Mouse (Mus musculus) monocyte, adult 2 months (primary cell): ENCODE results near the gene Atp5mpl.

Experiments used
- DNase-seq, 2 experiments: peaks; one replicate each; pipeline ENCODE4 v3.0.0; 2022; ENCODE audit warnings: low spot score in 2 of 2, low read depth in 1 of 2

The Atp5mpl gene

DNA sequence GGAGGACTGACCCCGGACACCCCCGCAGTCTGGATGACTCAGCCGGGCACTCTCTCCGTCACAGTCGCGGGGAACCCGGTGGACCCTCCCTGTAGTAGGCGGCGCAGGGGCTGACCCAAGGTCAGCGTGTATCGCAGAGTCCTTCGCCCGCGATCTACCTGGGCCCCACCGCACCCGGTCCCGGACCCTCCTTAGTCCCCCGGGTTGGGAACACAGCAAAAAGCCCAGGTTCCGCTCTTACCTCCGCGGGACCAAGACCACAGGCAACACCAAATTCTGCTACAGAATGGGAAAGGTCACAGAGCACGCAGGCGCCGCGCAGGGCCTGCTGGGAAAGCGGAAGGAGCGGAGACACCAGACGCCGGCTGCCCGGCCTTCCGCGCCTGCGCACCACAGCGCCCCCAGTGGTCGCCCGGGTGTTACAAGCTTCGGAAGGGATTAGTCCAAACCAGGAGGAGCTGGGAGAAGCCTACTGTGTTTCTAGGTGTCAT is at the start of gene Atp5mpl:
Gene Atp5mpl (minus strand): TSS at position 295 of the 491 bp plus-strand sequence.
- peak; percentile 81 to 92 for DNase-seq

DNA sequence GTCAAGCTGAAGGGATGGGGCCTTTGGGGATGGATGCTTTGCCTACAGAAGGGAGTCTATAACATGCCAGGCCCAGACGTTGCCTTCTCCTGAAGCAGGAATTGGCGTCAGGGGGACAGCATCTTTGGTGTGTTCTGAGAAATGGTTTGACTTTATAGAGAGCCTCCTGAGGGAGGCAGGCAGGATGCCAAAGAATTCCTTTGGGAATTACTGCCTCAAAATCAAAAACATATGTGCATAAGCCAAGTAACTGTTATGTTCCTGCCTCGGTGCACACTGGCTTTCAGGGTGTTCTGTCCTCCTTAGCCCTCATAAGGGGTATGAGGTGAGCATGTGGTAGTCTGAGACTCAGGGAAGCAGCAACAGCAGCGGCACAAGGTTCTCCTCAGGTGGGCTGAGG is 49.6 kb upstream of the Atp5mpl start:
- no peak for DNase-seq

DNA sequence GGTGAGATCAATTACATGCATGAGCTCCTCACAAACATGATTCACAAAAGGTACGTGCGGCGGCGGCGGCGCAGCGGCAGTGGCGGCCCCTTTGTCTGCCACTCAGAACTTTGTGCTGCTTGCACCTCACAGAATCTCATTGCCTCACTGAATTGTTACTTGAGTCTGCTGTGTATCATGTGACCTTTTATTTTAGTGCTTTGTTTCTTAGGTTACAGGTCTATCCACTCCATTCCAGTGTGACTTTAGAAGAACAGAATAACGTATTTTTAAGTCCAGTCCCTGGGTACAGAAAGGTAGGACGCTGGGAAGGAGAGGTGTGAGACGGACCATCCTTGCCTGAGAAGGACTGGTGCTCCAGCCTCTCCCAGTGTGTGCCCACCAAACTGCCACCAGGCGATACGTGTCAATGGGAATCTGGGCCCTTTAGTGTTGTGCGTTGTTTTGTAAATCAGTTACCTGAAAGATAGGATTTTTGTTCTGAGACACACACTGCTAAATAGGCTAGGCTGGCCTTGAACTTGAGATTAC is 46.6 kb upstream of the Atp5mpl start:
- no peak for DNase-seq

DNA sequence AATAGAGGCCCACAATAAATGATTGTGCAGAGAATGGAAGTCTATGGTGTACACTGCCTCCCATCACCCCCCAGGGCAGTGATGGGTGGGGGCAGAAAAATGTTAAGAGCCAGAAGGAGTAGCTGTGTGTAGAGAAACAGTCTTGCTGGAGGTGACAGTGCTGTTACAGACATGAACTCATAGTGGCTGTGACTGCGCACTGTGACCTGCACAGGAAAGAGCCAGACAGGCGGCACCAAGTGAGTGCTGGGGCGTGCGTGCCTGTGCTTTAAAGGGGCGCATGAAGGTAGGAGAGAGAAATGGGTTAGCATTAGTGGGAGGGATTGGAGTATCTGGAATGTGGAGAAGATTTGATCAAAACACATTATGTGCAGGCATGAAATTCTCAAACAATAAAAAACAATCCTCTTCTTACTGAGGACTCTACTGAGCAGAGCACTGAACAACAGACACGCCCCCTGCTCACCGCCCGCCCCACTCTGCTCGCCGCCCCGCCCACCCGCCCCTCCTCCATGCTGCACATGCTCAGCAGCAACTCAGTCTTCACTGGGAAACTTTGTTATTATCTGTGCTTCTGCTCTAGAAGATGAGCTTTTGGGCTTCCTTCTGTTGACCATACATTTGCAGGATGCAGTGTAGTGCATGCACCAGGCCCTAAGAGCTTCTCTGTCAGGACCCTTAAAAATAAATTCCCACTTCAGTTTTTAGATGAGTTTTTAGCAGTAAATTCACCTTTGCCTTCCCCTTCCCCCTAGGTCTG is 45.9 kb upstream of the Atp5mpl start:
- DNase-seq, result no peak

DNA sequence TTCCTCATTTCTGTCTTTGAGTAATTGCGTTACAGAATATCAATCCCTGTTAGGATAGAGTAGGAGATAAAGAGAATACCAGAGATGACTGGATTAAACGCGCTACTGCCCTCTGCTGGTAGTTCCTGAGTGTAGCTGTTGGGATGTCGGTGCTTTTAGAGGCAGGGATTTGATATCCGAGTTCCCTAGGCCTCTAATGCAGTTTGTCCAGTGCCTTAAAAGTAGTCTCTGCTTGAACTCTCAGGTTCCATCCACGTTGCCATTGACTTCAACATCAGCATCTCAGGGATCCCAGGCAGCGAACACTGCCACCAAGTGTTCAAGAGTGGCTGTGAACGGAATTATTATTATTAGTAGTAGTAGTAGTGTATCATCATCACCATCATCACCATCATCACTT is 34.4 kb upstream of the Atp5mpl start:
- DNase-seq, result peak; percentile 10 to 19

DNA sequence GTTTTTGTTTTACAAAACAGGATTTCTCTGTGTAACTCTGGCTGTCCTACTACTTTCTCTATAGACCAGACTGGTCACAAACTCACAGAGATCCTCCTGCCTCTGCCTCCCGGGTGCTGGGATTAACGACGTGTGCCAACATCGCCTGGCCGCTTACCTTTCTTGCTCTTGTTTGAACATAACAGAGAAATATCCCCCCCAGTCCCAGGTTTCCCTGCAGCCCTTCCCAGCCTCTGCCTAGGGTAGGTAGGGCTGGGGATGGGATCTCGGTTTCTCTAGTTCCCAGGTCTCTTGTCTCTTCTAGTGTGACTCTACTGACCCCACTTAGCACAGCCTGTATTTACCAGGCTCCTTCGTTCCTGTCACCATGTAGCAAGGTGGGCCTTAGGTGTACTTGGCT is 33.0 kb upstream of the Atp5mpl start:
- no peak for DNase-seq

DNA sequence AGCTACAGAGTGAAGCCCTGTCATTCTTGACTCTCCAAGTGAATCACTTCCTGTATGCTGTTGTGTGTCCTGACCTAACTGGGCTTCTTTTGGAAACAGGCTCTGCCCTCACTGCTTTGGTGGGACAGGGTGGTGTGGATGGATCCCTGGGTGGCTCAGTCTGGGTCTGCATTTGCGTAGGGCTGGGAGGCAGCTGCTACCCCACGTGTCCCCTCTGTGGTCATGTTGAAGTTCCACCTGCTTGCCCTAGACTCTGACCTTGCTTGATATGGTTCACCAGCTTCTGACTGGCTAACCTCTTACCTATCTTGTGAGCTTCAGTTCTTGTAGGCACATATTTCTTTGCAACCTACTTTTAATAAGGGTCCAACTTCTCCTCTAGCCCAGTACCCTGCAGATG is 28.4 kb upstream of the Atp5mpl start:
- DNase-seq, result no peak

DNA sequence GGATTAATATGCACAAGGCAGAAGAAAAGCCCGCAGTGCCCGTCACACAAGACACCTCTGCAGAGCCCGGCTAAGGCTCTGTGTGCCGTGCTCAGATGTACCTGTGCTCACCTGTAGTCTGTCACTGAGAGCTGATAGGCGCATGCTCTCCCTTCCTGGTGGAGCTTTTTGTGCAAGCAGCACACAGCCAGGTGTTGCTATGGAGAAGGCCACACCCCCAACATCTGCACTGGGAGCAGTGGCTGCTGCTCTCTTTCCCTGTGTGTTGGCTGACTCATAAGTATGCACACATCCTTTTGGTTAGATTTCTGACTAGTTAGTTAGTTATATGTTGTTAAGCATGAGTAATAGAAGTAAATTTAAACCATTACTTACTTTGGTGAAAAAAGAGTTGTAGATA is 25.8 kb upstream of the Atp5mpl start:
- no peak for DNase-seq

DNA sequence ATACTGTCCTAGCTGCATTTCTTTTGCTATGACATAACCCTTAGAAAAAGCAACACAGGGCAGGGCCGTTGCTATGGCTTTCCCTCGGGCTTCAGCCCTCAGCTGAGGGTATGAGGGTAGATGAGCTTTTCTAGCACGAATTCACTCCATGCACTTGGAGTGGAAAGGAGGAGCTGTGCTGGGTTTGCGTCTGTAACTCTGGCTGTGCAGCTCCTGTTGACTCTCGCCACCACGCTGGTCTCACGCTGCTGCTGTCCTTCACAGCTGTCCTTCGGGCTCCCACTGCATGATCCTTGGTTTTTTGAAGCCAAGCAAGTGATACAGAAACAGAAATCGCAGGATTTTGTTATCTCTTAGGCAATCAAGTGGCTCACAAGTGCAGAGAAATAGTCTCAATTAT is 20.0 kb upstream of the Atp5mpl start:
- no peak for DNase-seq

DNA sequence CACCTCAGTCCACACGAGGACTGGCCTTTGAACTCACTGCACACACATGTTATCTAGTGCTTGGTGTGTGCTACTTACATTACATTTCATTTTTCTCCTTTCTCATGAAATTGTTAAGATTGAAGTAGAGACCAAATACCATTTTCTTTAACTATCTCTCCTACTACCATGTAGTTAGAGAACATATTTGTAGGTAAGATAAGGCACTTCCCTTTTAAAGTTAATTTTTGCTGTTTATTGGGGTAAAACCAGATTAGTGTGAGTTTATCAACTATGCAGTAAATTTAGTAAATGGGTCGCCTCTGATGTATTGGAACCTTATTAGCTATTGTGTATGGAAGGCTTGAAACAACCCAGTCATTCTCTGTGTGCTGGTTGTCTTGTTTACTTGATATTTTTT is 16.4 kb upstream of the Atp5mpl start:
- DNase-seq, result no peak

DNA sequence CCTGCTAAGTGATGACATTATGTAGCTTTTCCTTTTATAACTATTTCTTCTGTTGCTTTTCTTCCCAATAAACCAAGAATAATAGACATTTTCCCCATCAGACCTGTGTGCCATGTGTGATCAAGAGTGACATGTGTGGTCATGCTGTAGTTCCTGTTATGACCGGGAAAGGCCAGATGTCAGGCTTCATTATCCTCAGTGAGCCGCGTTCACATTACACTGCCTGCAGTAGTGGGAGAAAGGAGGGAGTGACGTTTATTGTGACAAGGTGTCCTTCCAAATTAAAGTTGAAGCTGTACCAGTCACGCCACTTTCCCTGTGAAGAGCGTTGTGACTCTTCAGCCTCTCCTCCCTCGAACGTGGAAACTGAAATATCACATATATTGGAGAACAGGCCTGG is 15.1 kb upstream of the Atp5mpl start:
- no peak for DNase-seq

DNA sequence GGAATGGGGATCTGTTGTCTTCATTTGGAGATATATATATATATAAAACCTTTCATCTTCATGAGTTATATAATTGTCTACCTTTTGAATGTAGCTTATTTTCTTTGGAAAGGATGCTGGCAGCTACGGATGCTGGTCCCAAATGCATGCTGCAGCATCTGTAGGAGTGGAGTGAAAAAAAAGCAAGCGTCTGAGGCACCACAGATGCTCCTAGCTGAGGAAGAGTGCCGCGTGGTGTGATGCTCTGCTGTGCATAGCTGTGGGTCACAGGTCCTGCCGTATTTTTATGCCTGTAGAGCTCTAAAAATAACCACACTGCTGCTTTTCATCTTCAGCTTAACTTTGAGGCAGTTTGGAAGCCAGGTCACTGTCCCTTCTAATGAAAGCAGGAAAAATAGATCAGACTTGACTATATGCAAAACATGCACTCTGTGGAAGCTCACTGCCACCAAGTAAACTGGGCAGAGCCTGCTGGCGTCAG is 14.2 kb upstream of the Atp5mpl start, which contains the start of gene Rd3l:
Gene Rd3l (minus strand): TSS at position 431 of the 481 bp plus-strand sequence.
- no peak for DNase-seq

DNA sequence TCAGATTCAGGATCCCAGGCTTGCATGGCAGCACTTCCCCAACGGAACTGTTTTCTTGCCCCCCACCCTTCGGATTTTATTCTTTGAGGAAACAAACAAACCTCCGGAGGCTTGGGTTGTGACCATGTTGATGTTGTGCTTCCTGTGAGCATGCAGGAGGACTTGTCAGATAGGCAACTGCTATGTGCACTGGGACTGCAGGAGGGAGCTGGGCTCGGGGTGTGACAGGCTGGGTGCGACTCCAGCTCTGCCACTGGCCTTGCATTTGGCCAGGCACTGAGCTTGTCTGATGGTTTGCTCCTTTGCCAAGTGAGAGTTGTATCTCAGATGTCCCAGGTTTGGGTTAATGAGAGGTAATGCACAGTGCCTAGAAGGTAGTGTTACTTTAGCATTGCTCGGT is 11.5 kb upstream of the Atp5mpl start:
- no peak for DNase-seq

DNA sequence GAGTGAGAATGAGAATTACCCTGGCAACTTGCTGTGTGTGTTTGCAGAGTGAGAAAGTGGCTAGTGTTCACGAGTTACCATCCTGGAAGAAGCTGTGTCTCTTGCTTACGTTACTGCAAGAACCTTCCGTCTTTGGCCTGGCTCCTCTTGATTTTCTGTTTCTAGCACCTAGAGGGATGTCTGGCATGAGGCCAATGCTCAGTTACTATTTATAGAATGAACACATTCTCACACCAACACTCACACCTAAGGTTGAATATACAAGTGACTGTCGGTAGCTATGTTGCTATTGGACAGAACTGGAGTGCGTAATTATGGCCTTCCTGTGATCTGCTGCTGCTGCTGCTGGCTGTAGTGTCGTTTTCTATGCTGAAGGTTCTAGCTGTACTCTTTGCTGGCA is 10.4 kb upstream of the Atp5mpl start:
- no peak for DNase-seq

DNA sequence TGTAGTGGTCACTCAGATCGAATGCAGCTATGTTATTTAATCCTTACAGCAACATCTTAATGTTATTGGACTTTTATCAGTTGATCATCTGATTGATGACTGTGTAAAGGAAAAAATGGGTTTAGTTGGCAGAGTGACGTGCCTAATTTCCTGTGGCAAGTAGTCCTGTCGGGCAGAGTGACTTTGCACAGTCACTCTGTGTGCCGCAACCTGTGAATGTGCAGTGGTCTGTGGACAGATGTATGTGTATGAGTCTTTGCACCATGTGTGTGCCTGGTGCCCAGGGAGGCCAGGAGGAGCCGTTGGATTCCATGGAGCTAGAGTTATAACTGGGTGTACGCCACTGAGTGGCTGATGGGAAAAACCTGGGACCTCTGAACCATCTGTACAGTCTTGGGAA is 7.8 kb upstream of the Atp5mpl start:
- no peak for DNase-seq

DNA sequence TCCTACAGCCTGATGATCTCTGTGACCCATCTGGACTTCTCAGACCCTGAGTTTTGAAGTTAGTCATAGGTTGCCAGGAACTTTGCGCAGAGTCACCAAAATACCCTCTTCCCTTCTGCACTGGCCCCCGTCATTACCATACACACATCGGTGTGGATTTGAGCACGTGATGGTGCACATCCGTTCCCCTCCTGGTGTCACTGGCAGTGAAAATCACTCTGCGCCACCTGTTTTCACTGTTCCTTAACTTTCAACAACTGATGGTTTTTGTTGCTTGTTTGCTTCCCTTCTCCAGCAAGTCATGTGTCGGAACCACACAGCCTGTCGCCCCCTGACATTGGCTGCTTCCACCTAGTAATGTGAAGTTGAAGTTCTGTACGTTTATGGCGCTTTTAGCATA is 5.7 kb upstream of the Atp5mpl start:
- no peak for DNase-seq

DNA sequence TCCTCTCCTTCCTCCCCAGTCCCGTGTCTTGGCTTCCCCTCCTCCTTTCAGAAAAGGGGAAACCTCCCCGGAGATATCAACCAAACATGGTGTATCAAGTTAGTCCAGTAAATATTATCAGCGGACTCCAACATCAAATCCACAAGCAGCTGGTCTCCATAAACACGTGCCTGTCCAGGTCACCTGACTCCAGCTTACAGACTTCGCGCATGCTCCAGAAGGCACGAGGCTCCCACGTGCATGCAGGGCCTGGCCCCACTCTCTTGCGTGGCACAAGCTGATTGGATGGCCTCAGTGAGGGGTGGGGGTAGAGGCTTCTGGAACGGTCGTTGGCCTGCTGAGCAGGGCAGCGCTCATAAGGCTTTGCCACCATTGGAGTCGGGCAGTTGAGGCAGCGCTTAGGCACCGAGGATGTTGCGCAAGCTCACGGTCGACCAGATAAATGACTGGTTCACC is 4.5 kb upstream of the Atp5mpl start, which contains the start of gene Tdrd9:
Gene Tdrd9 (plus strand): TSS at position 329 of the 456 bp plus-strand sequence.
- DNase-seq, result no peak

DNA sequence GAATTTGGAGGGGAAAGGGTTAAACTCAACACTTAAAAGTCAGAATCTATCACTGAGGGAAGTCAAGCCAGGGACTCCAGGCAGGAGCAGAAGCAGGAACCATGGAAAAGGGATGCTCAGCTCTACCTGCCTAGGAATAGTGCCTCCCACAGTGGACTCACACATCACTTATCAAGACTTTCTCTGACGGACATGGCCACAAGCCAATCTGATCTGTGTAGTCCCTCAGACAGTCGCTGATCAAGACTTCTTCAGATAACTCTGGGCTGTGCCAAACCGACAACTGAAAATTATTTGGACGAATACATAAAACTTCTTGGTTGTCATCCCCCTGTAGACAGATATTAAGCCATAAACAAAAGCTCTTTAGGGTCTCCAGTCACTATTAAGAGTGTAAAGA is 3.3 kb upstream of the Atp5mpl start:
- DNase-seq, result no peak

DNA sequence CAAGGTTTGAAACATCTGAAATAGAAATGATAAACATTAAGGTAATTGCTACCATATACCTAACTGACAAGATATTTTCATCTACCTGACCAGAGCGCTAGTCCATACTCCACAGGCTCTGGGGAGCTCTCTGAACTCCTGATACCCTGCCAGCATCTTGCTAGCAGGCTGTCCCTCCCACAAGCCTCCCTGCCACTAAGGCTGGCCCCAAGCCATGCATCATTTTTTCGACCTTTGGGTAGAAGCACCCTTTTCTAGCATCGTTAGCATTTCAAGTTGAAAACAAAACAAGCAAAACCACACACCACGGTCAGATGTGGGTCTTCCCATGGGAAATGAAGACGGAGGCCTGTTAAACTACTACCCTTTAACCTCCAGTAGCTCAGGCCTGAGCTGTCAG is 3.4 kb downstream of the Atp5mpl start:
- DNase-seq, result no peak

DNA sequence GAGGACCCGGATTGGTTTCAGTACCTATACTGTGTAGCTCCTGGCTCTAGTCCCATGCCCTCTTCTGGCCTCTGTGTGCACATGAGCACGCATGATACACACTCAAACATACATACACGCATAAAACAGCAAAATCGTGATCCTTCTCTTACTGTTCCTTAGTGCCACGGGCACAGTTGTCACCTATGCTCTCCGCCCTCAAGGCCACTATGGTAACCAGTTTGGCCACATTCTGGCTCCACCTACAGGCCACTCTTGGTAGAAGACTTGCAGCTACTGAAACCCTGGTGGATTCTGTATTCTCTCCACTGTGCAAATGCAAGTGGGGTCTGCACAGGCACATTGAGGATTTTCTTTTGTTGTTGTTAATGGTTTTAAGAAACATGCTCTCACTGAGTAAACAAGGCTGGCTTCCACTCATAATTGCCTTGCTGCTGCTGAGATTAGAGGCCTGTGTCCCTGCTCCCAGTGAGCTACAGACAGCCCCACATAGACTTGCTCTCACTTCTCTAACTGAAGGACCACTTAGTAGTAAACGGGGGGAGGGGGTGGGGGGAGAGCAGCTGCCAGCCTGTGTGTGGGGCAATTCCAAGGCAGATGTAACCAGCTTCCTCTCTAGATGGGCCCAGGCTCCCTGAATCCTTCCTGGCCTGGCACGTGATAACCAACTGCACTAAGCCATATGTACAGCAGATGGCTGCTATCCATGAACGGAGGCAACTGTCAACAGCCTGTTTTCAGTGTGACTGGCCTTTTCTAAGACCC is 8.5 kb downstream of the Atp5mpl start:
- DNase-seq, result peak in 1 of 2 experiments; percentile 52

DNA sequence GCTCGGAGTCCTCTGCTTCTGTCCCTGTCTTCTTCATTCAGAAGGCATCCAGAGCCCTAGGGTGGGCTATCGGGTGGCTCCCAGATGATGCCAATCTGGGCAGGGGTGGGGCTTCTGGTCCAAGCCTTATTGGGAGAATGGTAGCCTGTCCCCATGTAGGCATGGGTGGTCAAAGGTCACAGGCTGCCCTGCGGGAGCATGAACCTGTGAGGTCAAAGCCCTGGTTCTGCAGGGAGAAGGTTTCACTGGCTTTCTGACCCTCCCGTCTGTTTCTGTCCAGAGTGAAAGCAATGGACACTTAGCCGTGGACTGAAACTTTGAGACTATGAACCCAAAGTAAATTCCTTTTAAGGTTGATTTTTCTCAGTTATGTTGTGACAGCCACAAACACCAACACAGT is 10.6 kb downstream of the Atp5mpl start:
- no peak for DNase-seq

DNA sequence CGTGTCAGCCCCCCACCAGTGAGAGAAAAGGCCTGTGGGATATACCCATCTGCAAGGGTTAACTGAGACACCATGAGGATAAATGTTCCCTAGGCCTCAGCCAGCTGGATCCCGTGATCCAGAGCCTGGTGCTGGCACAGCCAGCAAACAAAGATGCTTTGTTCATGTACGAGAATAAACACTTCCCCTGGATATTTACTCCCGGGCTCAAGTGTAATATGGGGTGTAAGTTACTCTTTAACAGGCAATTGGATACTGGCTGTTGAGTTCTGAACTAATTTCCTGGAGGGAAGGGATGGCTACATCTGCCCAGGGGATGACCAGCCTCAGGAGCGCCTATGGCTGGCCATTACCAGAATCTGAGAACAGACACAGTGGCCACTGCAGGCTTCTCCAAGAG is 15.1 kb downstream of the Atp5mpl start:
- DNase-seq, result no peak
